Mouse (Mus musculus): Measurements from ENCODE around the gene Snip1.

GRCm38 (mm10) chr4:125096066-125096465, 29.6 kb downstream of the Snip1 start:
- TF ChIP-seq CTCF (IDR thresholded peaks at IDR 0.05; ENCODE audit: control insufficient read depth, insufficient read depth, insufficient read length), result no peak
- TF ChIP-seq USF1 (IDR thresholded peaks at IDR 0.05; ENCODE audit: low read depth), result no peak
- TF ChIP-seq MYOD1 (IDR thresholded peaks at IDR 0.05; ENCODE audit: control insufficient read depth, insufficient read length, low read depth), result no peak
